ENCODE assay signal across 2 mouse cellular contexts in genomic region chr2:103576371-103576770, GRCm38 (mm10).
TF ChIP-seq lines count a peak whose summit lies in the region.

No protein-coding gene starts in this region.

TF ChIP-seq in CH12.LX, 34 proteins besides CTCF, POLR2A, EP300 and RAD21:
- TF ChIP-seq RCOR1 (conservative IDR thresholded peaks at IDR 0.05; ENCODE audit: low read depth, low read length) = no peak
- 0 out of 2 replicates have a peak, but pooled peaks have one; percentile 11 for TF ChIP-seq TCF12 (IDR thresholded peaks at IDR 0.05; ENCODE audit: low read depth, low read length)
- 0 out of 2 replicates have a peak, but pooled peaks have one; percentile 18 for TF ChIP-seq MEF2A (IDR thresholded peaks at IDR 0.05; ENCODE audit: borderline replicate concordance, low read depth, low read length)
- no peak for TF ChIP-seq SIN3A (IDR thresholded peaks at IDR 0.05; ENCODE audit: low read length)
- no peak for TF ChIP-seq ZMIZ1 (IDR thresholded peaks at IDR 0.05; ENCODE audit: low read depth, low read length)
- TF ChIP-seq MYC (IDR thresholded peaks at IDR 0.05; ENCODE audit: low read depth, low read length) = no peak
- TF ChIP-seq BHLHE40 (IDR thresholded peaks at IDR 0.05; ENCODE audit: low read depth, low read length) = 0 out of 2 replicates have a peak, but pooled peaks have one; percentile 8
- no peak; the same call in 1 of the 2 replicates for TF ChIP-seq ZNF384 (IDR thresholded peaks at IDR 0.05; ENCODE audit: low read depth, low read length)
- TF ChIP-seq MAX (IDR thresholded peaks at IDR 0.05; ENCODE audit: low read length) = no peak
- TF ChIP-seq IRF4 (IDR thresholded peaks at IDR 0.05; ENCODE audit: low read depth, low read length) = 0 out of 2 replicates have a peak, but pooled peaks have one; percentile 13

TF ChIP-seq in myocyte, 11 proteins besides CTCF, POLR2A, EP300 and RAD21:
- TF ChIP-seq REST (IDR thresholded peaks at IDR 0.05; ENCODE audit: insufficient read depth, insufficient read length) (no peak), USF1 (IDR thresholded peaks at IDR 0.05; ENCODE audit: low read depth) (no peak), POLR2AphosphoS2 (IDR thresholded peaks at IDR 0.05; ENCODE audit: insufficient read length, low read depth) (no peak), TCF12 (IDR thresholded peaks at IDR 0.05; ENCODE audit: insufficient read depth, poor library complexity, severe bottlenecking) (no peak), MAX (IDR thresholded peaks at IDR 0.05; ENCODE audit: low read depth) (no peak), CEBPB (IDR thresholded peaks at IDR 0.05; ENCODE audit: insufficient read depth, poor library complexity, severe bottlenecking) (no peak), MYOG (IDR thresholded peaks at IDR 0.05; ENCODE audit: control insufficient read depth in 1 of 3, insufficient read depth in 1 of 3, insufficient read length in 2 of 3, low read depth in 2 of 3) (no peak), MYOD1 (IDR thresholded peaks at IDR 0.05; ENCODE audit: control insufficient read depth in 1 of 3, insufficient read length in 2 of 3, low read depth in 2 of 3) (no peak), SRF (IDR thresholded peaks at IDR 0.05; ENCODE audit: control insufficient read depth, insufficient read length, low read depth) (no peak), TCF3 (IDR thresholded peaks at IDR 0.05; ENCODE audit: insufficient read length, low read depth) (no peak), E2F4 (IDR thresholded peaks at IDR 0.05; ENCODE audit: insufficient read depth) (no peak)
